Mouse (Mus musculus): ENCODE measurements around the gene Pde4d. TPM values are rescaled to one million over a fixed set of nuclear protein-coding genes. Genes with fewer than 3 reads are reported as not detected.

Pde4d gene
- polyA plus RNA-seq, 1 experiment from 2014 or later: 14.9 TPM

GRCm38 (mm10) chr13:109024703-109025102, 575.0 kb downstream of the Pde4d start:
- H3K4me1 ChIP-seq (replicated peaks; ENCODE audit: control insufficient read depth, insufficient read depth, low read length): no peaks in the 10 kb centered on the region
- no peak overlapping the region for H3K27ac ChIP-seq (ENCODE audit: low read length)
- no peak overlapping the region for H3K4me2 ChIP-seq (ENCODE audit: low read depth, low read length)
- no peak for ATAC-seq (ENCODE audit: low read depth)
- 21% methylated on average over 1 of the region's 1 CpGs for WGBS
- H3K9ac ChIP-seq (ENCODE audit: low read length): no peak overlapping the region
- H3K4me3 ChIP-seq (ENCODE audit: low read length): no peak overlapping the region
- no peaks in the 10 kb centered on the region for H3K36me3 ChIP-seq (ENCODE audit: control insufficient read depth, insufficient read depth, low read length)
- H3K27me3 ChIP-seq (ENCODE audit: control insufficient read depth, insufficient read depth, low read depth, low read length): no peaks in the 10 kb centered on the region
- H3K9me3 ChIP-seq (ENCODE audit: control insufficient read depth, low read length): no peaks in the 10 kb centered on the region

GRCm38 (mm10) chr13:109047126-109047525, 597.4 kb downstream of the Pde4d start:
- ATAC-seq (ENCODE audit: low read depth): no peak
- Histone ChIP-seq H3K9ac (ENCODE audit: low read length) (no peak overlapping the region), H3K27ac (ENCODE audit: low read length) (no peak overlapping the region), H3K4me1 (replicated peaks; ENCODE audit: control insufficient read depth, insufficient read depth, low read length) (no peaks in the 10 kb centered on the region), H3K27me3 (ENCODE audit: control insufficient read depth, insufficient read depth, low read depth, low read length) (no peaks in the 10 kb centered on the region), H3K36me3 (ENCODE audit: control insufficient read depth, insufficient read depth, low read length) (no peaks in the 10 kb centered on the region), H3K4me3 (ENCODE audit: low read length) (no peak overlapping the region), H3K4me2 (ENCODE audit: low read depth, low read length) (no peak overlapping the region), H3K9me3 (ENCODE audit: control insufficient read depth, low read length) (no peaks in the 10 kb centered on the region)
- WGBS: 47% methylated on average over 7 of the region's 7 CpGs

- Histone ChIP-seq H3K27ac (ENCODE audit: low read length) (no peak overlapping the region), H3K4me2 (ENCODE audit: low read depth, low read length) (no peak overlapping the region), H3K9me3 (ENCODE audit: control insufficient read depth, low read length) (no peaks in the 10 kb centered on the region), H3K27me3 (ENCODE audit: control insufficient read depth, insufficient read depth, low read depth, low read length) (no peaks in the 10 kb centered on the region), H3K4me1 (replicated peaks; ENCODE audit: control insufficient read depth, insufficient read depth, low read length) (no peaks in the 10 kb centered on the region), H3K36me3 (ENCODE audit: control insufficient read depth, insufficient read depth, low read length) (no peaks in the 10 kb centered on the region), H3K9ac (ENCODE audit: low read length) (no peak overlapping the region), H3K4me3 (ENCODE audit: low read length) (no peak overlapping the region)
- ATAC-seq (ENCODE audit: low read depth): no peak
- WGBS: 73% methylated on average over 2 of the region's 2 CpGs
Measured at GRCm38 (mm10) chr13:109052805-109053204, 603.1 kb downstream of the Pde4d start.

GRCm38 (mm10) chr13:109053242-109054018, 603.7 kb downstream of the Pde4d start:
- Histone ChIP-seq H3K27ac (ENCODE audit: low read length) (no peak overlapping the region), H3K9ac (ENCODE audit: low read length) (no peak overlapping the region), H3K36me3 (ENCODE audit: control insufficient read depth, insufficient read depth, low read length) (no peaks in the 10 kb centered on the region), H3K4me3 (ENCODE audit: low read length) (no peak overlapping the region), H3K9me3 (ENCODE audit: control insufficient read depth, low read length) (no peaks in the 10 kb centered on the region), H3K4me1 (replicated peaks; ENCODE audit: control insufficient read depth, insufficient read depth, low read length) (no peaks in the 10 kb centered on the region), H3K4me2 (ENCODE audit: low read depth, low read length) (no peak overlapping the region), H3K27me3 (ENCODE audit: control insufficient read depth, insufficient read depth, low read depth, low read length) (no peaks in the 10 kb centered on the region)
- ATAC-seq (ENCODE audit: low read depth): no peak
- 65% methylated on average over 10 of the region's 10 CpGs for WGBS

- Histone ChIP-seq H3K4me2 (ENCODE audit: low read depth, low read length) (no peak overlapping the region), H3K4me3 (ENCODE audit: low read length) (no peak overlapping the region), H3K9ac (ENCODE audit: low read length) (no peak overlapping the region), H3K4me1 (replicated peaks; ENCODE audit: control insufficient read depth, insufficient read depth, low read length) (no peaks in the 10 kb centered on the region), H3K9me3 (ENCODE audit: control insufficient read depth, low read length) (no peaks in the 10 kb centered on the region), H3K27ac (ENCODE audit: low read length) (no peak overlapping the region), H3K36me3 (ENCODE audit: control insufficient read depth, insufficient read depth, low read length) (no peaks in the 10 kb centered on the region), H3K27me3 (ENCODE audit: control insufficient read depth, insufficient read depth, low read depth, low read length) (no peaks in the 10 kb centered on the region)
- ATAC-seq (ENCODE audit: low read depth): no peak
- 21% methylated on average over 4 of the region's 4 CpGs for WGBS
Measured at GRCm38 (mm10) chr13:109058045-109058444, 608.3 kb downstream of the Pde4d start.

GRCm38 (mm10) chr13:109066581-109067159, 616.9 kb downstream of the Pde4d start:
- WGBS: 70% methylated on average over 4 of the region's 4 CpGs
- Histone ChIP-seq H3K36me3 (ENCODE audit: control insufficient read depth, insufficient read depth, low read length) (no peaks in the 10 kb centered on the region), H3K27me3 (ENCODE audit: control insufficient read depth, insufficient read depth, low read depth, low read length) (no peaks in the 10 kb centered on the region), H3K4me1 (replicated peaks; ENCODE audit: control insufficient read depth, insufficient read depth, low read length) (no peaks in the 10 kb centered on the region), H3K9me3 (ENCODE audit: control insufficient read depth, low read length) (no peaks in the 10 kb centered on the region), H3K4me3 (ENCODE audit: low read length) (no peak overlapping the region), H3K4me2 (ENCODE audit: low read depth, low read length) (no peak overlapping the region), H3K27ac (ENCODE audit: low read length) (no peak overlapping the region), H3K9ac (ENCODE audit: low read length) (no peak overlapping the region)
- ATAC-seq (ENCODE audit: low read depth): no peak

- 61% methylated on average over 8 of the region's 8 CpGs for WGBS
Measured at GRCm38 (mm10) chr13:109068258-109069219, 618.8 kb downstream of the Pde4d start.

GRCm38 (mm10) chr13:109073371-109073770, 623.6 kb downstream of the Pde4d start:
- Histone ChIP-seq H3K27ac (ENCODE audit: low read length) (no peak overlapping the region), H3K4me1 (replicated peaks; ENCODE audit: control insufficient read depth, insufficient read depth, low read length) (no peaks in the 10 kb centered on the region), H3K27me3 (ENCODE audit: control insufficient read depth, insufficient read depth, low read depth, low read length) (no peaks in the 10 kb centered on the region), H3K4me2 (ENCODE audit: low read depth, low read length) (no peak overlapping the region), H3K9me3 (ENCODE audit: control insufficient read depth, low read length) (no peaks in the 10 kb centered on the region), H3K4me3 (ENCODE audit: low read length) (no peak overlapping the region), H3K36me3 (ENCODE audit: control insufficient read depth, insufficient read depth, low read length) (no peaks in the 10 kb centered on the region), H3K9ac (ENCODE audit: low read length) (no peak overlapping the region)
- 40% methylated on average over 2 of the region's 2 CpGs for WGBS
- no peak for ATAC-seq (ENCODE audit: low read depth)

More at GRCm38 (mm10) chr13:109068258-109069219, 618.8 kb downstream of the Pde4d start:
- H3K27ac ChIP-seq (ENCODE audit: low read length): no peak overlapping the region
- H3K4me3 ChIP-seq (ENCODE audit: low read length): no peak overlapping the region
- no peaks in the 10 kb centered on the region for H3K4me1 ChIP-seq (replicated peaks; ENCODE audit: control insufficient read depth, insufficient read depth, low read length)
- H3K9me3 ChIP-seq (ENCODE audit: control insufficient read depth, low read length): no peaks in the 10 kb centered on the region
- H3K27me3 ChIP-seq (ENCODE audit: control insufficient read depth, insufficient read depth, low read depth, low read length): no peaks in the 10 kb centered on the region
- H3K36me3 ChIP-seq (ENCODE audit: control insufficient read depth, insufficient read depth, low read length): no peaks in the 10 kb centered on the region
- ATAC-seq (ENCODE audit: low read depth): no peak
- H3K4me2 ChIP-seq (ENCODE audit: low read depth, low read length): no peak overlapping the region
- no peak overlapping the region for H3K9ac ChIP-seq (ENCODE audit: low read length)

GRCm38 (mm10) chr13:109074078-109074477, 624.3 kb downstream of the Pde4d start:
- ATAC-seq (ENCODE audit: low read depth): no peak
- H3K4me2 ChIP-seq (ENCODE audit: low read depth, low read length): no peak overlapping the region
- no peaks in the 10 kb centered on the region for H3K9me3 ChIP-seq (ENCODE audit: control insufficient read depth, low read length)
- H3K4me1 ChIP-seq (replicated peaks; ENCODE audit: control insufficient read depth, insufficient read depth, low read length): no peaks in the 10 kb centered on the region
- 53% methylated on average over 4 of the region's 4 CpGs for WGBS
- H3K27me3 ChIP-seq (ENCODE audit: control insufficient read depth, insufficient read depth, low read depth, low read length): no peaks in the 10 kb centered on the region
- H3K4me3 ChIP-seq (ENCODE audit: low read length): no peak overlapping the region
- H3K9ac ChIP-seq (ENCODE audit: low read length): no peak overlapping the region
- H3K36me3 ChIP-seq (ENCODE audit: control insufficient read depth, insufficient read depth, low read length): no peaks in the 10 kb centered on the region
- H3K27ac ChIP-seq (ENCODE audit: low read length): no peak overlapping the region
